Mouse (Mus musculus): ENCODE measurements around the gene Maob. TPM values are rescaled to one million over a fixed set of nuclear protein-coding genes. Genes with fewer than 3 reads are reported as not detected.
A peak's percentile ranks its signal among the peaks of the same experiment; 100 is the strongest.

Maob gene
- 2.6 and 2.8 TPM in 2 replicates for polyA plus RNA-seq (2016; fragmentation: Nextera tagmentation; extraction: Ambion mirVana)

DNA sequence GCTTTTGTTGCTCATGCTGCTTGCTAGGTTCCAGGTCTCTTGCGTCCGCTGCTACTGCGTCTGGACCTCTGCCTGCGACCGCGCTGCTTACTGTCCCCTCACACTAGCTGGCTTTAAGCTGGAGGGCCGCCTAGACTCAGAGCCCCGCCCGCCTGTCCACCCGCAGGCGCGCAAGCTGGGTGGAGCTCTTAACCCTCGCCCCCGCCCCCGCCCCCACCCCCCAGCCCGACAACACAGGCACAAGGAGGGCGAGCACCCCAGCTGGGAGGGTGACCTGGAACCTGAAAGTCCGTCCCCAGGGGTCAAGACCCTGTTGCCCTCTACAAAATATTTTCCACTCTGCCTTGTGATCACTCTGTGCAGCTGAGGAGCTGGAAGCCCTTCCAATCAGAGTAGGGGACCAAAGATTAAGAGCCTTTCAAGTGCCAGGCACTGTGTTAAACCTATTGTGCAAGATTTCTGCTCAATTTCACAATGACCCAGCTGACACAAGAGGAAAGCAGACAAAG is at the start of gene Maob:
TSS of gene Maob (minus strand) at position 106 of the 509 bp plus-strand sequence.
- peak within 1 kb of the TSS; percentile 27 for H3K4me3 ChIP-seq
- WGBS, result 25% methylated on average over 18 of the region's 18 CpGs
- no peaks in the 10 kb centered on the region for H3K4me1 ChIP-seq
- no peaks in the 10 kb centered on the region for H3K36me3 ChIP-seq
- H3K9me3 ChIP-seq, result no peaks in the 10 kb centered on the region
- peak within 1 kb of the TSS; percentile 47 for H3K4me2 ChIP-seq (replicated peaks)
- no peak within 1 kb of the TSS for H3K9ac ChIP-seq (replicated peaks)
- ATAC-seq (ENCODE audit: low FRiP score, low read depth), result peak; percentile 65
- no peaks in the 10 kb centered on the region for H3K27me3 ChIP-seq
- H3K27ac ChIP-seq (replicated peaks), result no peak within 1 kb of the TSS

DNA sequence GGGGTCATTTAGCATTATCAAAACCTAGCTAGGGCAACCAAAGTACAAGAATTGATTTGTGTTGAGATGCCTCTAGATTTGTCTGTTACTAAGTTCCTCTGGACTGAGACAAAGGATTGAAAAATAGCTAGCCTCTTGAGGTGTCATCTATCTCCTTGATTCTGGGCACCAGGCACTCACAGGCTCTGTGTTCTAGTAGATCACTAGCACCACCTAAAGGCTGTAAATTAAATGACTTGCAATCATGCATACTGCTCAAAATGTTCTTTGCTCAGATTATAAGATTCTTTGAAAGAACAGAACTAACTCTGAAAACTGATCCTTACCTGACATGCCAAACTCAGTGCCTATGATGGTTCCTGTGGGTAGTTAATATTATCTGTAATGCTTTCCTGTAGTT is 43.1 kb upstream of the Maob start:
- no peak overlapping the region for H3K4me3 ChIP-seq
- no peak for ATAC-seq (ENCODE audit: low FRiP score, low read depth)
- H3K9me3 ChIP-seq, result no peaks in the 10 kb centered on the region

DNA sequence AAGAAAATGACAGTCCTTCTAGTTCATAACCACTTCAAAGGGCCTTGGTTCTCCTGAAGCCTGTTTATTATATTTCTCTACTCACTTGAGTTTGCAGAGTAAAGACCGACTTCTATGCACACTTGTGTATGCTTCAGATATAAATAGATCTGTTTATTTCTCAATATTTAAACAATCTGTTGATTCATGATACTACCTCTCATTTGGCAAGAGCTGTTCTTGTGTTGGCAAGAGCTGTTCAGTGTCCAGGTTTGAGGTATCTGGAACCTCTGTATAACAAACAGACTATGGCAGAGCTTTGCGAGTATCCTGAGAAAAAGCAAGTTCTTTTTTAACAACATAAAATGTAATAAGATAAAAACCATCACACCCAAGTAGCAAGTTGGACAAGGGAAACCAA is 28.9 kb upstream of the Maob start:
- Histone ChIP-seq H3K9me3 (no peaks in the 10 kb centered on the region), H3K9ac (replicated peaks) (no peak overlapping the region), H3K4me1 (no peaks in the 10 kb centered on the region), H3K4me2 (replicated peaks) (no peak overlapping the region), H3K4me3 (no peak overlapping the region), H3K36me3 (no peaks in the 10 kb centered on the region), H3K27me3 (no peaks in the 10 kb centered on the region), H3K27ac (replicated peaks) (no peak overlapping the region)
- no peak for ATAC-seq (ENCODE audit: low FRiP score, low read depth)
- WGBS, result 92% methylated on average over 2 of the region's 2 CpGs

More for the DNA sequence above, 43.1 kb upstream of the Maob start:
- no peak overlapping the region for H3K27ac ChIP-seq (replicated peaks)
- H3K4me2 ChIP-seq (replicated peaks), result no peak overlapping the region
- H3K9ac ChIP-seq (replicated peaks), result no peak overlapping the region
- H3K27me3 ChIP-seq, result no peaks in the 10 kb centered on the region
- no peaks in the 10 kb centered on the region for H3K4me1 ChIP-seq
- no peaks in the 10 kb centered on the region for H3K36me3 ChIP-seq

DNA sequence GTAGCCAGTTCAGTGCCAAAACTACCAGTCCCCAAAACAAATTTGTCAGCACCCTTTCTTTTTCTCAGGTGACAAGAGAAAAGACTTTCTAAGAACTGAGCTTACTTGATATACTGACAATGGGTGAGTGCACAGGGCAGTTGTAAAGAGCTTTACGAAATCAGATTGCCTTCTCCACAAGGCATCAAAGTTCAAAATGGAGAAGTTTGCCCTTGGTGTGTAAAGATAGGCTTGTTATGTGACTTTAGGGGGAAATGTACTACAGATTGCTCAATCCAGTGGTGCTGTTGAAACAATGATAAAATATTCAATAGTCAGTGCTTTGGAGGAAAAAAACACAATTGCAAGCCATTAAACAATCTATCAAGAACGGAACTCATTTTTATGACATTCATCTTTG is 24.3 kb upstream of the Maob start:
- H3K9ac ChIP-seq (replicated peaks), result no peak overlapping the region
- no peak overlapping the region for H3K4me2 ChIP-seq (replicated peaks)
- H3K36me3 ChIP-seq, result no peaks in the 10 kb centered on the region
- no peak for ATAC-seq (ENCODE audit: low FRiP score, low read depth)
- no peaks in the 10 kb centered on the region for H3K4me1 ChIP-seq
- H3K4me3 ChIP-seq, result no peak overlapping the region
- no peaks in the 10 kb centered on the region for H3K27me3 ChIP-seq
- no peak overlapping the region for H3K27ac ChIP-seq (replicated peaks)
- WGBS, result 84% methylated on average over 2 of the region's 2 CpGs
- H3K9me3 ChIP-seq, result no peaks in the 10 kb centered on the region

DNA sequence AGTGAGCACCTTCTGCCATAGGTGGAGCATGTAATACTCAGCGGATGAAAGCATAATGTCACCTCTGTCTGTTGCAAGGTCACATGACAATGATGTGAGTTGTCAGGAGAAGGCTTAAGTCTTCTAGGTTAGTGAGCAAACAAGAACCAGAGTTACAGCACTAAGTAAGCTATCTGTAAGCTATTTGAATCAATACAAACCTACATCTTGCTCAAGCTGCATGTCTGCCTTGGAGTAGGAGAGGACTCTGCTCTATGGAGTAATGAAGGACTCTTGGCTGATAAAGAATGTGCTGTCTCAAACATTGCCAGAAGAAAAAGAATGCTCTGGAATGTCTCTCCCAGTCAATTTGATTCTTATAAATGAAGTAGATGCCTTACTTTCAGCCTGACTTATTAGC is 20.1 kb upstream of the Maob start:
- WGBS, result 84% methylated on average over 1 of the region's 1 CpGs
- no peak overlapping the region for H3K4me2 ChIP-seq (replicated peaks)
- no peak for ATAC-seq (ENCODE audit: low FRiP score, low read depth)
- no peaks in the 10 kb centered on the region for H3K36me3 ChIP-seq
- no peak overlapping the region for H3K4me3 ChIP-seq
- H3K9ac ChIP-seq (replicated peaks), result no peak overlapping the region
- no peaks in the 10 kb centered on the region for H3K27me3 ChIP-seq
- no peaks in the 10 kb centered on the region for H3K9me3 ChIP-seq
- no peaks in the 10 kb centered on the region for H3K4me1 ChIP-seq
- no peak overlapping the region for H3K27ac ChIP-seq (replicated peaks)

DNA sequence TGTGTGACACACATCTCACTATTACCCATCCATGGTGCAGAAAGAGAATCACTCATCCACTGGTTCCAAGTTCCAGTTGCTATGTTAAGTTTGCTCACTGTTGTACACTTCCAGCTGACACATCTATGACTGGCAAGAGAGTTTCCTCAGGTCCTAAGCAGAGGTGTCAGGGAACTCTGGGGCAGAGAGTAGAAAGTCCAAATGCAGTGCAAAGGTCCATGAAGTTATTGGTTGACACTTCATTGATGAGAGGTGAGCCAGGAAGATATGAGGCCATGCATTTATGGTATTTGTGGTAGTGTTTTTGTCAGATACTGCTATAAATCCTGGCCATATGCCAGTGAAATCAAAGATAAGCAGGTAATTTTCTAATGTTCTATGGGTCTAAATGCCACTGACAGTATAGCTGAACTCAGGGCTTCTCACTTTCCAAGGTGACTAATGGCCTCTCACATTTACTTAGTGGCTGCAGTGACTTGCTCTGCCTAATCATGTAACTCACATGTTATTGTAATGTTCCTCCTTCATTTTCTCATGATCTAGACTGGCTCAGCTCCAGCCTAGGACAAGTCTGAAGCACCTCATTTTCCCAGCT is 19.4 kb upstream of the Maob start:
- no peak overlapping the region for H3K9ac ChIP-seq (replicated peaks)
- no peak overlapping the region for H3K4me2 ChIP-seq (replicated peaks)
- no peaks in the 10 kb centered on the region for H3K9me3 ChIP-seq
- H3K27ac ChIP-seq (replicated peaks), result no peak overlapping the region
- H3K4me3 ChIP-seq, result no peak overlapping the region
- H3K36me3 ChIP-seq, result no peaks in the 10 kb centered on the region
- ATAC-seq (ENCODE audit: low FRiP score, low read depth), result no peak
- no peaks in the 10 kb centered on the region for H3K27me3 ChIP-seq
- H3K4me1 ChIP-seq, result no peaks in the 10 kb centered on the region

DNA sequence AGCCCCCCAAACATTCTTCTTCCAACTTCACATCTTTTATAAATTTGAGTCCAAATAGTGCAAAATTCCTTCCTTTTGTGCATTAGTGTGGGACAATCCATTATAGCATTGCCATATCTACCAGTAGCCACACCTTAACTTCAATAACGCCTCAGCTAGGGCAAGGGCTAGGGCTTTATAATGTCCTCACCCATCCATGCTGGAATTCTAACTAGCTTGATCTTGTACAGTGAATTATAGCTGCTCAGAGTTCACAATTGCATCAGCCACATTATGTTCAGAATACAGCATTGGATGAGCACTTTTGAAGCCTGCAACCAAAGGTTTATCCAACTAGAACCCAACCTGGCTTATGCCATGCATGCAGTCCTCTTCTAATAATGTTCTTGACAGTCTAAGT is 8.9 kb upstream of the Maob start:
- no peaks in the 10 kb centered on the region for H3K27me3 ChIP-seq
- no peaks in the 10 kb centered on the region for H3K9me3 ChIP-seq
- H3K36me3 ChIP-seq, result no peaks in the 10 kb centered on the region
- no peak overlapping the region for H3K4me2 ChIP-seq (replicated peaks)
- H3K27ac ChIP-seq (replicated peaks), result no peak overlapping the region
- no peak overlapping the region for H3K9ac ChIP-seq (replicated peaks)
- no peaks in the 10 kb centered on the region for H3K4me1 ChIP-seq
- H3K4me3 ChIP-seq, result no peak overlapping the region
- 91% methylated on average over 1 of the region's 1 CpGs for WGBS
- no peak for ATAC-seq (ENCODE audit: low FRiP score, low read depth)

DNA sequence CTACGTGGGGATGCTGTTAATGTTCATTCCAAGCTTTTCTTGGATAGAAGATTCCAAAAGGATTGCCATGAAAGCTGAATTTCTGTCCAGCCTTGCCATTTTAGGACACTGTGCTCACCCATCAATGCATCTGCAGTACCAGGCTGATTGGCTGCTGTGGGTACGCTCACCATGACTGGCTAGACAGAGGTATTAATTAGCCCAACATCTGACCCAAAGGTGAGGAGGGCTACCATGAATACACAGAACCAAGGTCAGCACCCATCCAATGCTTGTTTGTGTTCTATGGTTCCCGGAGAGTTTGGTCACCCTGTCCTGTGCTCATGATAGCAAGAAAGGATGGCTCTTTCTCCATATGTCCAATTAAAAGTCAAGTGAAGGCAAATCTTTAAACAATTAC is 1.2 kb downstream of the Maob start:
- Histone ChIP-seq H3K4me2 (replicated peaks) (no peak overlapping the region), H3K4me1 (no peaks in the 10 kb centered on the region), H3K27me3 (no peaks in the 10 kb centered on the region), H3K27ac (replicated peaks) (no peak overlapping the region), H3K9me3 (no peaks in the 10 kb centered on the region), H3K9ac (replicated peaks) (no peak overlapping the region), H3K4me3 (no peak overlapping the region), H3K36me3 (no peaks in the 10 kb centered on the region)
- 92% methylated on average over 3 of the region's 3 CpGs for WGBS
- no peak for ATAC-seq (ENCODE audit: low FRiP score, low read depth)

DNA sequence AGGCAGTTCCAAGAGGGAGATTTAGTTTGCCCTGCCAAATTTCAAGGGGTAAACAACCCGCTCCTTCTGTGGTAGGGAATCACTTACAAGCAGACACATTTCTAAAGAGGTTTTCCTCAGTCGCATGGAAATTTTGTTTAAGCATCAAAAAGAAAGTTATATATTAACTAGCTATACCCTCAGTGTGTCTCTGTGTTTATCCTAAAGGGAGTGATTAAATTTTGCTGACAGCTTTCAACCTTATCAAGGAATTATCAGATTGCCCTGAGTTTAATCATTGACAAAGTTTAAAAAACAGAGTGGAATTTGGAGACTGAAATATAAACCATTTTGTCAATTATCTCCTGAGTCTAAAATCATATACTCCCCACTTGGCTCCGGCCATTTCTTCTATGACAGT is 5.1 kb downstream of the Maob start:
- Histone ChIP-seq H3K27ac (replicated peaks) (no peak overlapping the region), H3K36me3 (no peaks in the 10 kb centered on the region), H3K27me3 (no peaks in the 10 kb centered on the region), H3K4me1 (no peaks in the 10 kb centered on the region), H3K9ac (replicated peaks) (no peak overlapping the region), H3K4me2 (replicated peaks) (no peak overlapping the region), H3K4me3 (no peak overlapping the region), H3K9me3 (no peaks in the 10 kb centered on the region)
- 79% methylated on average over 3 of the region's 3 CpGs for WGBS
- no peak for ATAC-seq (ENCODE audit: low FRiP score, low read depth)

DNA sequence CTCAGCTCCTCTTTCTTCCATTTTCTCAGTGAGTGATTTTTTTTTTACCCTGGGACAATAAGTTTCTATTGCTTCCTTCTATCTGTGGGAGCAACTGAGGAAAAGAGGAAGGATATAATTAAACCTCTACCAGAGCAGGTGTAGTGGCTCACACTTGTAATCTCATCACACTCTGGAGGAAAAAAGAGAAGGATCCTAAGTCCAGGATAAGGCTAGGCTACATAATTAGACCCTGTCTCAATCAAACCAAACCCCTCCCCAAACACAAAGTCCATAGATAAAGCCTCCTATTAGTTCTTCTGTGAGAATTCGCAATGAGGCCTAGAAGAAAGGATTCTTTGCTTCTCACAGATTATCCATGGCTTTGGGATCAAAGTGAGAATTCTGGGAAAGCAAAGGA is 49.7 kb downstream of the Maob start:
- no peak overlapping the region for H3K4me2 ChIP-seq (replicated peaks)
- H3K4me1 ChIP-seq, result no peaks in the 10 kb centered on the region
- H3K9me3 ChIP-seq, result no peaks in the 10 kb centered on the region
- no peak overlapping the region for H3K9ac ChIP-seq (replicated peaks)
- ATAC-seq (ENCODE audit: low FRiP score, low read depth), result no peak
- H3K36me3 ChIP-seq, result no peaks in the 10 kb centered on the region
- 52% methylated on average over 1 of the region's 1 CpGs for WGBS
- no peak overlapping the region for H3K27ac ChIP-seq (replicated peaks)
- no peaks in the 10 kb centered on the region for H3K27me3 ChIP-seq
- no peak overlapping the region for H3K4me3 ChIP-seq

DNA sequence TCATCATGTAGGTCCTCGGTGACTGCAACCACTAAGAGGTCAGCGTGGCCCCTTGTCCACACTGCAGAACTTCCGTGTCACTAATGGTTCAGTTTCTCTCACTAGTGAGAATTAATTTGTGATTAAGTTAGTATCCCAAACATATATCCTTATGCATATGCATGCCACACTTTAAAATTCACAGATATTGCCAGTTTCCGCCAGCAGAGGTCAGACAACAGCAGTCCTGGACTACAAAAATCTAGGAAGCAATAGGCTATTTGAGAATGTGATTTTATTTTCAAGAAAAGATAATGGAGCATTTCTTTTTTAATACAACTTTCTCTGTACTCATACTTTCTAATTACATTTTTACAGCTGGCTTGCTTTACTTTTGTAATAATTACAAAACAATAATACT is 51.0 kb downstream of the Maob start:
- 70% methylated on average over 4 of the region's 4 CpGs for WGBS
- no peaks in the 10 kb centered on the region for H3K9me3 ChIP-seq
- H3K4me3 ChIP-seq, result no peak overlapping the region
- no peaks in the 10 kb centered on the region for H3K36me3 ChIP-seq
- no peaks in the 10 kb centered on the region for H3K27me3 ChIP-seq
- no peak overlapping the region for H3K4me2 ChIP-seq (replicated peaks)
- ATAC-seq (ENCODE audit: low FRiP score, low read depth), result no peak
- no peak overlapping the region for H3K9ac ChIP-seq (replicated peaks)
- no peaks in the 10 kb centered on the region for H3K4me1 ChIP-seq
- H3K27ac ChIP-seq (replicated peaks), result no peak overlapping the region

DNA sequence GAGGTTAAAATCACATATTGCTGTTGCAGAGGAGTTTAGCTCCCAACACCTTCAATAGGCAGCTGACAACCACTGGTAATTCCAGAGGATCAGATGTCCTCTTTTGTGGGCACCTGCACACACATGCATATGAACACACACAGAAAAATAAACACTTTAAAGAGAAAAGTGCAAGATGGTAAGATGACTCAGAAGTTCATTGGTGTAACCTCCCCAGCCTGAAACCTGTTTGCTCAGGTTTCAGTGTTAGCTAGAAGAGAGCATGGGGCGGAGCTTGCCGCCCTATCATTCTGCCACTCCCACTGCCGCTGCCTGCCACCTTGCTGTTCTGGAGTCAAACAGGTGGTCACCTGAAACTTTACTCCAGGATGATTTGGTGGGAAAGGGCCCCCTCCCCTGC is 55.7 kb downstream of the Maob start:
- Histone ChIP-seq H3K27ac (replicated peaks) (no peak overlapping the region), H3K4me3 (no peak overlapping the region)

DNA sequence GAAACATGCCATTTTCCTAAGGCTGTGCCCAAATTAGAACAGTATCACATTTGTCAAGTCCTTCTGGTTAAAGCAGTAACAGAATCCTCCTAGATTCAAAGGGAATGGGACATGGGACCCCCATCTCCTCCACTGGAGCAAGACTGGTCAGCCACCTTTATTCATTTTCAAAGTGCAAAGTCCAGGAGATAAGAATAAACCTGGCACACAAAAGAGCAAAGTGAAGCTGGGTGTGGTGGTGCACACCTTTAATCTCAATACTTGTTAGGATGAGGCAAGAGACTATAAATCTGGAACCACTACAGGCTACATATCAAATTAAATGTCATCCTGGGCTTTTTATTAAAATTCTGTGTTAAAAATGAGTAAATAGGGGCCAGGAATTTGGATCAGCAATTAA is 62.4 kb downstream of the Maob start:
- Histone ChIP-seq H3K4me2 (replicated peaks) (no peak overlapping the region), H3K4me1 (no peaks in the 10 kb centered on the region), H3K9me3 (no peaks in the 10 kb centered on the region), H3K36me3 (no peaks in the 10 kb centered on the region), H3K27me3 (no peaks in the 10 kb centered on the region), H3K4me3 (no peak overlapping the region), H3K27ac (replicated peaks) (no peak overlapping the region), H3K9ac (replicated peaks) (no peak overlapping the region)
- ATAC-seq (ENCODE audit: low FRiP score, low read depth), result no peak

More for the DNA sequence above, 55.7 kb downstream of the Maob start:
- no peak overlapping the region for H3K4me2 ChIP-seq (replicated peaks)
- H3K4me1 ChIP-seq, result no peaks in the 10 kb centered on the region
- H3K9ac ChIP-seq (replicated peaks), result no peak overlapping the region
- ATAC-seq (ENCODE audit: low FRiP score, low read depth), result no peak
- H3K9me3 ChIP-seq, result no peaks in the 10 kb centered on the region
- no peaks in the 10 kb centered on the region for H3K27me3 ChIP-seq
- H3K36me3 ChIP-seq, result no peaks in the 10 kb centered on the region
- WGBS, result 60% methylated on average over 3 of the region's 3 CpGs

Data from midbrain, embryonic 12.5 days (tissue).